Mouse (Mus musculus): Measurements from ENCODE around the gene Mnt. TPM values are rescaled to one million over a fixed set of nuclear protein-coding genes. Genes with fewer than 3 reads are reported as not detected.

The Mnt gene
- polyA plus RNA-seq, 1 experiment from 2014 or later = 3.1 TPM

DNA sequence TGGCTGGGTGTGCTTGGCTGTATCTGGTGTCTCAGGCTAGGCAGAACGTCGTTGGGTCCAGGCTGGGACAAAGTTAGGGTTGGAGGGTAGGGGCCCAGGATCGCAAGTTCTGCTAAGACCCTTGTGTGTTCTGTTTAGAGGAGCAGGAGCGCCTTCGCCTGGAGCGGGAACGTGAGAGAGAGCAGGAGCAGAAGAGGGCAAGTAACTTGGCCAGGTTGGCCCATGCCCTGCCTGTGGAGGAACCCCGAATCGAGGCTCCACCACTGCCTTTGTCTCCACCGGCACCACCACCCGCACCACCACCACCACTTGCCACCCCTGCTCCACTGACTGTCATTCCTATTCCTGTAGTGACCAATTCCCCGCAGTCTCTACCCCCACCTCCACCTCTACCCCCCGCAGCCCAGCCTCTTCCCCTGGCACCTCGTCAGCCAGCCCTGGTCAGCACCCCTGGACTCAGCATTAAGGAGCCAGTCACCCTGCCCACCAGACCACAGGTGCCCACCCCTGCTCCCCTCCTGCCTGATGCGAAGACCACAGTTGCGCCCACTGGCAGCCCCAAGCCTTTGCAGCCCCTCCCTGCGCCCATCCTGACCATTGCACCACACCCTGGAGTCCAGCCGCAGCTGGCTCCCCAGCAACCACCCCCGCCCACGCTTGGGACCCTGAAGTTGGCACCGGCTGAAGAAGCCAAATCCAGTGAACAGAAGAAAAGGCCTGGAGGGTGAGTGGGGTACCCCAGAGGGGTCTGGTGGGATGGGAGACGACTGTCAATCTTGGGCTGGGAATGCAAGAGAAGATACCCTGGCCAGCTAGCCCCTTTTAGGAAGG lies 5.7 kb downstream of the Mnt start:
- H3K4me3 ChIP-seq (ENCODE audit: low read length) = no peak overlapping the region
- no peaks in the 10 kb centered on the region for H3K9me3 ChIP-seq (ENCODE audit: control insufficient read depth, low read length)
- 93% methylated on average over 22 of the region's 22 CpGs for WGBS
- H3K4me1 ChIP-seq (ENCODE audit: control insufficient read depth, insufficient read depth, low read length) = peaks cover 45% of the 10 kb centered on the region
- H3K9ac ChIP-seq (ENCODE audit: low read depth, low read length) = 0 out of 2 replicates have a peak overlapping the region, but pooled peaks have one; percentile 71
- H3K36me3 ChIP-seq (ENCODE audit: control insufficient read depth, insufficient read depth, low read length) = no peaks in the 10 kb centered on the region
- no peak for ATAC-seq
- no peak overlapping the region for H3K27ac ChIP-seq (ENCODE audit: low read length)
- no peaks in the 10 kb centered on the region for H3K27me3 ChIP-seq (replicated peaks; ENCODE audit: control insufficient read depth, insufficient read depth, low read length)
- H3K4me2 ChIP-seq (ENCODE audit: low read depth, low read length) = no peak overlapping the region

DNA sequence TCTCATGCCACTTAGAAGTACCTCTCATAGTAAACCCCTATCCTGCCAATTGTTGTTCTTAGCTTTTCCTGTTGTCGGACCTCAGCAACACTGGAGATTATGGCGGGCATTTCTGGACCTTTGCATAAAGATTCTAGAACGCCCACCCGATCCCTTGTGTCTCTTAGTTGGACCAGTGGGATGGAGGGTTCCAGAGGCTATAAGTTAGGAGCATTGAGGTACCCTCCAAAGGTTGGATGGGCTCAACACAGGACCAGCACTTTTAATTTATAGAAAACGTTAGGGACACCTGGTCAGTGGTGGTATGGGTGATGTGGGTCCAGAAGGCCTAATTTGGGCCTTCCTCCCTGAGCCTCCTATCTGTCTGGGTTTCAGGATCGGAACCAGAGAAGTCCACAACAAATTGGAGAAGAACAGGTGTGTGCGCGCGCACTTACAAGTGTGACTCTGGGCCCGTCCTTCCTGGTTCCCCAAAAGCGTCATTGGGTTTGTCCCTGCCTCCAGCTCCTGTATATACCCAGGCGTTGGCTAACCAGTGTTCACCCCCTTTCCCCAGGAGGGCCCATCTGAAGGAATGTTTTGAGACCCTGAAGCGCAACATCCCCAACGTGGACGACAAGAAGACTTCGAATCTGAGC lies 6.5 kb downstream of the Mnt start:
- peaks cover under 1% of the 10 kb centered on the region; the same call in 1 of the 2 replicates for H3K36me3 ChIP-seq (ENCODE audit: control insufficient read depth, insufficient read depth, low read length)
- peaks cover 45% of the 10 kb centered on the region for H3K4me1 ChIP-seq (ENCODE audit: control insufficient read depth, insufficient read depth, low read length)
- peak overlapping the region; percentile 59 for H3K4me3 ChIP-seq (ENCODE audit: low read length)
- WGBS = 44% methylated on average over 16 of the region's 16 CpGs
- H3K9me3 ChIP-seq (ENCODE audit: control insufficient read depth, low read length) = no peaks in the 10 kb centered on the region
- peak overlapping the region; percentile 89 for H3K4me2 ChIP-seq (ENCODE audit: low read depth, low read length)
- peak; percentile 0; the same call in 1 of the 2 replicates for ATAC-seq
- H3K27me3 ChIP-seq (replicated peaks; ENCODE audit: control insufficient read depth, insufficient read depth, low read length) = no peaks in the 10 kb centered on the region
- peak overlapping the region; percentile 97 for H3K27ac ChIP-seq (ENCODE audit: low read length)
- H3K9ac ChIP-seq (ENCODE audit: low read depth, low read length) = peak overlapping the region; percentile 71

DNA sequence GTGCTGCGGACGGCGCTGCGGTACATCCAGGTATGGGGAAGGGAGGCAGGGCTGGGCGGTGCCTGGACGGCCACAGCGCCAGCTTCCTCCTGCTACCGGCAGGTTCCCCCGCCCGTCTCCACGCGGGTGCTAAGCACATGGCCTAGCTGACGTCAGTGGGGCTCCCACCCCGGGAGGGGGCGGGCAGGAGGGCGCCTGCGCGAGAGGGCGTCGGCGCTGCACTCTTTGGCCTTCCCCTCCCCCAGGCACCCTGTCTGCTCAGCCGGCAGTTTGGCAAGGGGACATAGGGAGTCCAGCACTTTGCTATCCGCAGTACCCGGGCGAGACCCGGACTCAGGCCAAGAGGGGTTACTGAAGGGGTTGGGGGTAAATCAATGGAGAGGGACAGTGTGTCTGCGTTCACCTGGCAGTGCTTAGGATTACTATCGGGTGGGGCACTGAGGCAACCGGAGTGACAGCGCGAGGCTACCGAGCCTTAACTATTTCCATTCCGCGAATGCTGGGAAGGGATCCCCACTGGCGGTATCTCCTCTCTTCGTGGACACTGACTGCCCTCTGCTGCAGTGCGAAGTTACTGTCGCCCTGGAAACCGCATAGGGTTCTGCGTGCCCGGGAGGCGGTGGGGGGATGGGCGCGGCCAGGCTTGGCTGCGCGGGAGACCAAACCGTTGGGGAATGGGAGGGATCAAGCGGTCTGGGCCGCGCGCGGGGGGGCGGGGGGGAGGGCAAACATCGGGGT lies 7.1 kb downstream of the Mnt start:
- peak overlapping the region; percentile 89 for H3K4me2 ChIP-seq (ENCODE audit: low read depth, low read length)
- H3K4me1 ChIP-seq (ENCODE audit: control insufficient read depth, insufficient read depth, low read length) = peaks cover 45% of the 10 kb centered on the region
- no peaks in the 10 kb centered on the region for H3K27me3 ChIP-seq (replicated peaks; ENCODE audit: control insufficient read depth, insufficient read depth, low read length)
- H3K27ac ChIP-seq (ENCODE audit: low read length) = peak overlapping the region; percentile 97
- peak overlapping the region; percentile 59 for H3K4me3 ChIP-seq (ENCODE audit: low read length)
- H3K9ac ChIP-seq (ENCODE audit: low read depth, low read length) = peak overlapping the region; percentile 71
- peaks cover 7% of the 10 kb centered on the region for H3K36me3 ChIP-seq (ENCODE audit: control insufficient read depth, insufficient read depth, low read length)
- ATAC-seq = peak; percentile 82
- no peaks in the 10 kb centered on the region for H3K9me3 ChIP-seq (ENCODE audit: control insufficient read depth, low read length)
- WGBS = under 1% methylated on average over 54 of the region's 54 CpGs

DNA sequence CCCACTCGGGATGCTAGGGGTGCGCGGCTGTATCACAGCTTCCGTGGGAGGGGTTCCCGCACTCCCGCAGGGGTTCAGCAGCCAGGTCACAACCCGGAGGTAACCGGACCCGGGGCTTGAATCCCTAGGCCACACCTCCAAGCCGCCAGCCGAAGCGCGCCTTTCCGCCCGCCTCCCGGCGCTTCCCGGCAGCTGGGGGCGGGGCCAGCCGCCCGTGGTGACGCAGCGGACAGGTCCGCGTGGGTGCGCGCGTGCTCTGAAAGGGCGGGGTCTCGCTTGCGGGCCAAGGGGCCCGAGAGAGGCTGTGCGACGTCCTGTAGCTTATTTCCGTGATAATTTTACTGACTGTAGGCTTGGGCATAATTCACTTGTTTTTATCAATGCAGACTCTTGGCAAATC lies 7.7 kb downstream of the Mnt start:
- WGBS = under 1% methylated on average over 32 of the region's 35 CpGs
- peaks cover 45% of the 10 kb centered on the region for H3K4me1 ChIP-seq (ENCODE audit: control insufficient read depth, insufficient read depth, low read length)
- peak; percentile 74 for ATAC-seq

DNA sequence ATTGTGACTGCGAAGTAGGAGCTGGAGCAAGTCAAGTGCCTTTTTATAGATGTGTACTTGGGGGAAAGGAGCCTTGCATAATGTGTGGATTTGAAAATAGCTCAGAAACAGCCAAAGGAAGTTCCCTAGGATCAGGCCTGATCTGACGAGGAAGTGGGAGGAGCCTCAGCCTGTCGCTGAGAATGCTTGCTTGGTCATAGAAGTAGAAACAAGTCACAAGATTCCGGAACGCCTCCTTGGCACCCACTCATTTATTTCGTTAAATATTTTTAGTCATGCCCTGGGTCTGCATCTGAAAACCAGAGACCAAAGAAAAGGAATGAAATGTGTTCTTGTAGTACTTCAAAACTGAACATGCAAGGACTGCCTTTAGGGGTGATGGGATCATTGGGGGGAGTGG lies 8.3 kb downstream of the Mnt start:
- Histone ChIP-seq H3K4me1 (ENCODE audit: control insufficient read depth, insufficient read depth, low read length) (peaks cover 41% of the 10 kb centered on the region), H3K4me3 (ENCODE audit: low read length) (peak overlapping the region; percentile 59; the same call in 1 of the 2 replicates), H3K9ac (ENCODE audit: low read depth, low read length) (no peak overlapping the region), H3K36me3 (ENCODE audit: control insufficient read depth, insufficient read depth, low read length) (peaks cover 13% of the 10 kb centered on the region), H3K9me3 (ENCODE audit: control insufficient read depth, low read length) (no peaks in the 10 kb centered on the region), H3K4me2 (ENCODE audit: low read depth, low read length) (peak overlapping the region; percentile 89), H3K27ac (ENCODE audit: low read length) (peak overlapping the region; percentile 97), H3K27me3 (replicated peaks; ENCODE audit: control insufficient read depth, insufficient read depth, low read length) (no peaks in the 10 kb centered on the region)
- no peak for ATAC-seq
- WGBS = 35% methylated on average over 6 of the region's 6 CpGs

More for the DNA sequence above, 7.7 kb downstream of the Mnt start:
- Histone ChIP-seq H3K9me3 (ENCODE audit: control insufficient read depth, low read length) (no peaks in the 10 kb centered on the region), H3K27ac (ENCODE audit: low read length) (peak overlapping the region; percentile 97), H3K9ac (ENCODE audit: low read depth, low read length) (peak overlapping the region; percentile 71), H3K36me3 (ENCODE audit: control insufficient read depth, insufficient read depth, low read length) (peaks cover 13% of the 10 kb centered on the region), H3K4me2 (ENCODE audit: low read depth, low read length) (peak overlapping the region; percentile 89), H3K27me3 (replicated peaks; ENCODE audit: control insufficient read depth, insufficient read depth, low read length) (no peaks in the 10 kb centered on the region), H3K4me3 (ENCODE audit: low read length) (peak overlapping the region; percentile 59)

DNA sequence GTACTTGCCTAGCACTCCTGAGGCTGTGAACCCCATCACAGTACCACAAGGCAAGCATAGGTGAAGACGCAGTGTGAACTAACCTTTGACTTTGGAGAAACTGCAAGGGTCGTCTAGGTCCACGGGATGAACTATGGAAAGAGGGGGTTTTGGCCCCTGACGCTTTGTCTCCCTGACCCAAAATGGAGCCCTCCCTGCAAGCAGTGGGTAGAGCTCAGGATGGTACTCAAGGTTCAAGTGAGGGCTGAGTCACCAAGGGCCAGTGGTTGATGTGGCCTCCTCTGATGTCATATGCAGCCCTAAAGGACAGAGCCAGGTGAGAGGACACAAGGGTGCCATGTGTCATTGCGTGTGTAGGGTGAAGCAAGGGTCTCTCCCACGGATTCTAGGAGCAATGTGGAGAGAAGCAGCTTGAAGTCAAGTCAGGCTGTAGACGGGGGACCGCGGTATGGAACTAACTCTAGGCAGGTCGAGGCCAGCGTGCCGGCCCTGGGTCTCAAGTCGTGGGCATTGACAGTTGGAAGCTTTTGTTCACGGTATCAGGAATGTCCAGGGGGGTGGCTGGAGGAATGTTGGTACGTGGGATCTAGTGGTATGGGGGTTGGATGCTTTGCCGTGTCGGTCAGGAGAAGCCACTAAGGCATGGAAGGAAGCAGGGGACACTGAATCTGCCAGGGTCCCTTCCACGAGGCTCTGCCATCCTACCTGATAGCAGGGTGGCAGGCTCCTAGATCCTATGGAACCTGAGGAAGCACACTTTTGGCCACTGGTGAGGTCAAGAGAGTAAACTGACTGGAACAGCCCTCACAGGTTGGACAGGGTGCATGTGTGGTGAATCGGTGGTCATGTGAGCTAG lies 9.4 kb downstream of the Mnt start:
- ATAC-seq = no peak
- Histone ChIP-seq H3K27ac (ENCODE audit: low read length) (no peak overlapping the region), H3K9ac (ENCODE audit: low read depth, low read length) (no peak overlapping the region), H3K27me3 (replicated peaks; ENCODE audit: control insufficient read depth, insufficient read depth, low read length) (no peaks in the 10 kb centered on the region), H3K9me3 (ENCODE audit: control insufficient read depth, low read length) (no peaks in the 10 kb centered on the region), H3K36me3 (ENCODE audit: control insufficient read depth, insufficient read depth, low read length) (peaks cover 20% of the 10 kb centered on the region), H3K4me1 (ENCODE audit: control insufficient read depth, insufficient read depth, low read length) (peaks cover 30% of the 10 kb centered on the region), H3K4me3 (ENCODE audit: low read length) (no peak overlapping the region), H3K4me2 (ENCODE audit: low read depth, low read length) (no peak overlapping the region)
- WGBS = 92% methylated on average over 19 of the region's 19 CpGs

DNA sequence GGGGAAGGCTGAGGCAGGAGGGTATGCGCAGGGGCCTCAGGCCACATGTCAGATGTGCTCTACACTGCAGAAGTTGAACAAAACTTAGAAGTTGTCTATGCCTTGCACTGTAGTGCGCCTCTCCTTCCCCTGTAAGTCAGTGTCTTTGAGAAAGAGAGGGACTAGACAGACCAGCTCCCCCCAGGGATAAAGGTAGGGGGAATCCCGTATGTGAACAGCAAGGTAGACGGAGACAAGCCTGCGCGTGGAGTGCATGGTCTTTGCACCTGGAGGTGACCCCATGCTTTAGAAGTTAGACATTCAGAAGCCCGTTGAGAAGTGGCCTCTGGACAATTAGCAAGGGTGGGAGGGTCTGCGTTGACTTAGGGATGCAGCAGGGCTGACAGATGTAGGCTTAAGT lies 10.0 kb downstream of the Mnt start:
- H3K36me3 ChIP-seq (ENCODE audit: control insufficient read depth, insufficient read depth, low read length) = peaks cover 23% of the 10 kb centered on the region
- H3K27ac ChIP-seq (ENCODE audit: low read length) = no peak overlapping the region

DNA sequence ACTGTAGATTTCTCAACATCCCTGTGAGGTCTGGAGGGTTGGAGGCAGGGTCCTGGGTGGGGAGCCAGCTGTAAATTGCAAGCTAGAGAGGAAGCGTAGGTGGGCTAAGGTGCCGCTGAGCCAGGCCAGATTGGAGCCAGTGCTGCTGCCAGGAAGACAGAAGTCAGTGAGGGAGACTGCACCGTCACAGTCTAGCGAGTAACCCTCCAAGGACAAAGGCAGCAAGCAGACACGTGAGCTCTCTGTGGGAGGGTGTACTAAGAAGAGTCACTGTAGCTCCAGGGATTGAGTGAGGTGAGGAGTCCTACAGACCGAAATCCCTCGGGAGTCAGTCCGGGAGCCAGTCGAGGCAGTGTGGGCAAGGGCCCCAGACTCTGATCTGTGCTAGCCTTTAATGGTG lies 10.6 kb downstream of the Mnt start:
- Histone ChIP-seq H3K27me3 (replicated peaks; ENCODE audit: control insufficient read depth, insufficient read depth, low read length) (no peaks in the 10 kb centered on the region), H3K9me3 (ENCODE audit: control insufficient read depth, low read length) (peaks cover 5% of the 10 kb centered on the region), H3K27ac (ENCODE audit: low read length) (no peak overlapping the region), H3K4me2 (ENCODE audit: low read depth, low read length) (no peak overlapping the region), H3K4me1 (ENCODE audit: control insufficient read depth, insufficient read depth, low read length) (peaks cover 26% of the 10 kb centered on the region), H3K36me3 (ENCODE audit: control insufficient read depth, insufficient read depth, low read length) (peaks cover 24% of the 10 kb centered on the region), H3K9ac (ENCODE audit: low read depth, low read length) (no peak overlapping the region), H3K4me3 (ENCODE audit: low read length) (no peak overlapping the region)
- WGBS = 91% methylated on average over 9 of the region's 9 CpGs
- ATAC-seq = no peak

More for the DNA sequence above, 10.0 kb downstream of the Mnt start:
- H3K4me2 ChIP-seq (ENCODE audit: low read depth, low read length) = no peak overlapping the region
- H3K4me1 ChIP-seq (ENCODE audit: control insufficient read depth, insufficient read depth, low read length) = peaks cover 26% of the 10 kb centered on the region
- peaks cover 3% of the 10 kb centered on the region for H3K9me3 ChIP-seq (ENCODE audit: control insufficient read depth, low read length)
- H3K4me3 ChIP-seq (ENCODE audit: low read length) = no peak overlapping the region
- no peaks in the 10 kb centered on the region for H3K27me3 ChIP-seq (replicated peaks; ENCODE audit: control insufficient read depth, insufficient read depth, low read length)
- WGBS = 89% methylated on average over 8 of the region's 8 CpGs
- ATAC-seq = no peak
- H3K9ac ChIP-seq (ENCODE audit: low read depth, low read length) = no peak overlapping the region
